In the genomic region with DNA sequence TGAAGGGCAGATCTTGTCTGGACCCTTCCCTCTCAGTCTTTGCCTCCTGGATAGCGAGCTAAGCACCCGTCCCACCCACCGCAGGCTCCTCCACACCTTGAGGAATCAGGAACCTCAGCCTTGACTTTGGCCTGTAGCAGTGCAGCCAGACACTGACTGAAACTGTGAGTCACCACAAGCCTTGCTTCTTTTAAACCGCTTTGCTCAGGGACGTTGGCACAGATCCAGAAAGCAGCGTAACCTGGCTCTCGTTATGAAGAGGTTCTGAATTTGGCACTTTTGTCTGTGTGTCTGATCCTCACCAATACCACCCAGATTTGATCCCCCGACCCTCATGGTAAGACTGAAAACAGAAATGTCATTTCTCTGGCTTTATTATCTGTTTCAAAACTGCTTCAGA, we compare ENCODE assay signal across 16 mouse cellular contexts.
DNase-seq lines count a peak whose midpoint lies in the region; ATAC-seq and TF ChIP-seq lines count a peak whose summit lies in the region.
"Had no signal": no experiment of that assay in that cellular context is flagged by ENCODE, and none has a peak within 500 bp of the region (broad histone marks: within the 10 kb centered on the region; RNA-seq: fewer than 3 reads in every experiment).

No protein-coding gene starts in this region.

- DNase-seq in cerebellum, postnatal 10 days, result peak; percentile 66 to 73
- no peak for DNase-seq in cerebellum, adult 11 months
- DNase-seq in limb, embryonic 14.5 days (ENCODE audit: low spot score), result peak; percentile 26
- DNase-seq in limb, embryonic 10.5 days (ENCODE audit: low spot score), result no peak
- peak; percentile 4 for DNase-seq in urinary bladder, postnatal 25 days (ENCODE audit: low spot score)
- no peak for DNase-seq in urinary bladder, postnatal 4 days (ENCODE audit: low spot score in 2 of 2)
- peak; percentile 11 for DNase-seq in ovary, postnatal 36 days (ENCODE audit: low spot score)
- no peak for DNase-seq in spleen, adult 18-20 months
- DNase-seq: B cell, adult 2 months; heart, adult 18-20 months; heart, postnatal 14 days; liver, postnatal 0 days; thymus, postnatal 14 days had no signal

- TF ChIP-seq POLR2A in limb, embryonic 14.5 days (IDR thresholded peaks at IDR 0.05; ENCODE audit: borderline replicate concordance, extremely low read depth, insufficient read depth, insufficient read length), result no peak

- H3K9me3 ChIP-seq in limb, embryonic 14.5 days (ENCODE audit: control insufficient read depth, low read length), result no peaks in the 10 kb centered on the region
- no peaks in the 10 kb centered on the region for H3K9me3 ChIP-seq in limb, embryonic 10.5 days (replicated peaks)
- H3K9me3 ChIP-seq: embryonic facial prominence, embryonic 15.5 days; limb, embryonic 12.5 days had no signal

- WGBS in limb, embryonic 14.5 days, result 42% methylated on average over 8 of the region's 8 CpGs
- 75% methylated on average over 8 of the region's 8 CpGs for WGBS in limb, embryonic 10.5 days

- H3K27ac ChIP-seq in limb, embryonic 14.5 days (replicated peaks; ENCODE audit: low read depth, low read length), result no peak overlapping the region
- H3K27ac ChIP-seq in limb, embryonic 10.5 days, result no peak overlapping the region
- H3K27ac ChIP-seq: embryonic facial prominence, embryonic 15.5 days; kidney, postnatal 0 days; limb, embryonic 12.5 days had no signal

- no peak overlapping the region for H3K9ac ChIP-seq in limb, embryonic 14.5 days (ENCODE audit: low read depth, low read length, severe bottlenecking)
- H3K9ac ChIP-seq: embryonic facial prominence, embryonic 15.5 days; limb, embryonic 12.5 days; liver, postnatal 0 days had no signal

- H3K4me2 ChIP-seq in limb, embryonic 14.5 days (replicated peaks; ENCODE audit: low read depth, low read length, severe bottlenecking), result no peak overlapping the region
- H3K4me2 ChIP-seq: embryonic facial prominence, embryonic 15.5 days; limb, embryonic 12.5 days had no signal

- no peak overlapping the region for H3K4me3 ChIP-seq in limb, embryonic 14.5 days (replicated peaks; ENCODE audit: low read length)
- H3K4me3 ChIP-seq in limb, embryonic 10.5 days, result no peak overlapping the region
- H3K4me3 ChIP-seq: embryonic facial prominence, embryonic 15.5 days; limb, embryonic 12.5 days had no signal

- ATAC-seq in limb, embryonic 14.5 days (ENCODE audit: low FRiP score, low read depth), result no peak
- ATAC-seq: liver, postnatal 0 days had no signal

- H3K4me1 ChIP-seq in limb, embryonic 14.5 days (ENCODE audit: control insufficient read depth, insufficient read depth, low read length), result no peaks in the 10 kb centered on the region
- H3K4me1 ChIP-seq in limb, embryonic 10.5 days, result no peaks in the 10 kb centered on the region
- H3K4me1 ChIP-seq: embryonic facial prominence, embryonic 15.5 days; limb, embryonic 12.5 days had no signal

- no peaks in the 10 kb centered on the region for H3K27me3 ChIP-seq in limb, embryonic 14.5 days (ENCODE audit: control insufficient read depth, insufficient read depth, low read length)
- H3K27me3 ChIP-seq in limb, embryonic 10.5 days (ENCODE audit: low read depth, poor library complexity, severe bottlenecking), result no peaks in the 10 kb centered on the region
- H3K27me3 ChIP-seq: embryonic facial prominence, embryonic 15.5 days; limb, embryonic 12.5 days had no signal

- H3K36me3 ChIP-seq in limb, embryonic 14.5 days (ENCODE audit: control insufficient read depth, insufficient read depth, low read length), result no peaks in the 10 kb centered on the region
- no peaks in the 10 kb centered on the region for H3K36me3 ChIP-seq in limb, embryonic 10.5 days
- H3K36me3 ChIP-seq: embryonic facial prominence, embryonic 15.5 days; limb, embryonic 12.5 days had no signal

Comparison
In these comparisons a context has a peak if more than half of its experiments do, and no peak if none do; other contexts are left out.
1. DNase-seq: peak in cerebellum, postnatal 10 days (2 of 2), limb, embryonic 14.5 days (single experiment), urinary bladder, postnatal 25 days (single experiment) and ovary, postnatal 36 days (single experiment); none in cerebellum, adult 11 months (single experiment), limb, embryonic 10.5 days (single experiment), urinary bladder, postnatal 4 days (0 of 2) and spleen, adult 18-20 months (0 of 2).